19 mouse cellular contexts compared by ENCODE assay signal in the genomic region with DNA sequence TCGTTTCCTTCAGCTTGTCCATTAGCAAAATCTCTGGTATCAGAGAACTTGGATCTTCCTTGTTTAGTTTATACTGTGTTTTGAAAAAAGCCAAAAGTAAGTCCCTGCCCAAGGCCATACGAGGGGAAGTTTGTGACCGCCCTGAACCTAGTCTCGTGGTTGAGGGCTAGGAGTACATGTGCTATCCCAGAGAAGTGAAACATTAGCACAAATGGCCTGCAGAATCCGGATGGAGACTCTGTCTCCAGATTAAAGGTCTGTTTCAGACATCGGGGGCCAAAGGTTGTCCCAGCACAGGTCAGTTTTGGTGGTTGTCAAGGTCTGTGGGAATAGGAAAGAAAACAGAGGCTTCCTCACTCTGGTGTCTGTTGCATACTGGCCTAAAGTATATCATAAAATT. TPM values are rescaled to one million over a fixed set of nuclear protein-coding genes. Genes with fewer than 3 reads are reported as not detected.
DNase-seq lines count a peak whose midpoint lies in the region; ATAC-seq and TF ChIP-seq lines count a peak whose summit lies in the region.
"Had no signal": no experiment of that assay in that cellular context is flagged by ENCODE, and none has a peak within 500 bp of the region (broad histone marks: within the 10 kb centered on the region; RNA-seq: fewer than 3 reads in every experiment).

No protein-coding gene starts in this region.

- 0 out of 2 replicates have a peak overlapping the region, but pooled peaks have one; percentile 9 for H3K27ac ChIP-seq in intestine, postnatal 0 days (ENCODE audit: low read depth, low read length)
- H3K27ac ChIP-seq in intestine, embryonic 16.5 days (ENCODE audit: low read length), result no peak overlapping the region
- no peak overlapping the region for H3K27ac ChIP-seq in midbrain, embryonic 11.5 days (ENCODE audit: low read depth, low read length)
- no peak overlapping the region for H3K27ac ChIP-seq in midbrain, embryonic 16.5 days (ENCODE audit: low read length)
- H3K27ac ChIP-seq in kidney, postnatal 0 days, result peak overlapping the region; percentile 14; the same call in 1 of the 2 replicates
- H3K27ac ChIP-seq: forebrain, embryonic 15.5 days; heart, embryonic 10.5 days; intestine, embryonic 15.5 days; limb, embryonic 10.5 days; macrophage; midbrain, embryonic 13.5 days had no signal

- 53% methylated on average over 6 of the region's 6 CpGs for WGBS in intestine, postnatal 0 days
- WGBS in intestine, embryonic 16.5 days, result 78% methylated on average over 6 of the region's 6 CpGs
- WGBS in midbrain, embryonic 11.5 days, result 88% methylated on average over 6 of the region's 6 CpGs
- WGBS in midbrain, embryonic 16.5 days, result 90% methylated on average over 6 of the region's 6 CpGs
- 76% methylated on average over 6 of the region's 6 CpGs for WGBS in kidney, postnatal 0 days

- no peaks in the 10 kb centered on the region for H3K9me3 ChIP-seq in intestine, postnatal 0 days (ENCODE audit: control insufficient read depth)
- H3K9me3 ChIP-seq in intestine, embryonic 16.5 days (ENCODE audit: control insufficient read depth, low read length), result no peaks in the 10 kb centered on the region
- no peaks in the 10 kb centered on the region for H3K9me3 ChIP-seq in midbrain, embryonic 11.5 days (ENCODE audit: control insufficient read depth, low read length)
- H3K9me3 ChIP-seq in midbrain, embryonic 16.5 days (replicated peaks; ENCODE audit: control insufficient read depth, low read length, poor library complexity, severe bottlenecking), result no peaks in the 10 kb centered on the region
- no peaks in the 10 kb centered on the region for H3K9me3 ChIP-seq in kidney, postnatal 0 days (replicated peaks; ENCODE audit: low read length)
- H3K9me3 ChIP-seq: forebrain, embryonic 15.5 days; G1E; heart, embryonic 10.5 days; intestine, embryonic 15.5 days; limb, embryonic 10.5 days; midbrain, embryonic 13.5 days had no signal

- no peak for ATAC-seq in intestine, postnatal 0 days
- no peak for ATAC-seq in intestine, embryonic 16.5 days
- no peak for ATAC-seq in midbrain, embryonic 11.5 days (ENCODE audit: low FRiP score)
- ATAC-seq in midbrain, embryonic 16.5 days, result no peak
- peak; percentile 30 for ATAC-seq in kidney, postnatal 0 days (replicated peaks; ENCODE audit: low FRiP score, low read depth)
- no peak for ATAC-seq in inflammation-experienced regulatory T-cells, adult 6 months
- ATAC-seq: forebrain, embryonic 15.5 days; intestine, embryonic 15.5 days; midbrain, embryonic 13.5 days had no signal

- no peak overlapping the region for H3K4me3 ChIP-seq in intestine, postnatal 0 days (ENCODE audit: low read depth, low read length)
- H3K4me3 ChIP-seq in intestine, embryonic 16.5 days (ENCODE audit: low read length), result no peak overlapping the region
- no peak overlapping the region for H3K4me3 ChIP-seq in midbrain, embryonic 11.5 days (ENCODE audit: low read depth, low read length)
- no peak overlapping the region for H3K4me3 ChIP-seq in midbrain, embryonic 16.5 days (ENCODE audit: low read depth, low read length)
- no peak overlapping the region for H3K4me3 ChIP-seq in kidney, postnatal 0 days (replicated peaks; ENCODE audit: low read depth, low read length)
- H3K4me3 ChIP-seq: erythroblast, embryonic 14.5 days; forebrain, embryonic 15.5 days; heart, embryonic 10.5 days; intestine, embryonic 15.5 days; limb, embryonic 10.5 days; midbrain, embryonic 13.5 days had no signal

- no peaks in the 10 kb centered on the region for H3K36me3 ChIP-seq in intestine, postnatal 0 days (ENCODE audit: control insufficient read depth, insufficient read depth)
- no peaks in the 10 kb centered on the region for H3K36me3 ChIP-seq in intestine, embryonic 16.5 days (ENCODE audit: control insufficient read depth, insufficient read depth, low read length)
- no peaks in the 10 kb centered on the region for H3K36me3 ChIP-seq in midbrain, embryonic 11.5 days (ENCODE audit: control insufficient read depth, insufficient read depth, low read length)
- H3K36me3 ChIP-seq in midbrain, embryonic 16.5 days (ENCODE audit: control insufficient read depth, insufficient read depth, low read length), result no peaks in the 10 kb centered on the region
- 0 out of 2 replicates have a peak, but pooled peaks cover 2% of the 10 kb centered on the region for H3K36me3 ChIP-seq in kidney, postnatal 0 days (ENCODE audit: insufficient read depth, low read length)
- H3K36me3 ChIP-seq: forebrain, embryonic 15.5 days; heart, embryonic 10.5 days; intestine, embryonic 15.5 days; limb, embryonic 10.5 days; midbrain, embryonic 13.5 days had no signal

- DNase-seq in midbrain, embryonic 11.5 days (ENCODE audit: low spot score, missing footprints), result peak; percentile 12
- DNase-seq in kidney, postnatal 0 days (ENCODE audit: low spot score), result no peak
- DNase-seq in spleen, postnatal 10 days (ENCODE audit: low spot score in 2 of 2), result no peak
- DNase-seq: cerebellum, adult 8-10 months; layer of hippocampus, postnatal 36 days; lung, adult 18-20 months had no signal

- H3K27me3 ChIP-seq in intestine, postnatal 0 days (replicated peaks; ENCODE audit: control insufficient read depth, insufficient read depth, low read length), result no peaks in the 10 kb centered on the region
- no peaks in the 10 kb centered on the region for H3K27me3 ChIP-seq in intestine, embryonic 16.5 days (replicated peaks; ENCODE audit: control insufficient read depth, insufficient read depth, low read length)
- no peaks in the 10 kb centered on the region for H3K27me3 ChIP-seq in midbrain, embryonic 11.5 days (ENCODE audit: control insufficient read depth, insufficient read depth, low read length)
- H3K27me3 ChIP-seq in midbrain, embryonic 16.5 days (ENCODE audit: control insufficient read depth, insufficient read depth, low read depth, low read length), result no peaks in the 10 kb centered on the region
- H3K27me3 ChIP-seq in kidney, postnatal 0 days (ENCODE audit: insufficient read depth, low read length), result no peaks in the 10 kb centered on the region
- H3K27me3 ChIP-seq: forebrain, embryonic 15.5 days; intestine, embryonic 15.5 days; midbrain, embryonic 13.5 days had no signal

- no peak for TF ChIP-seq CTCF in intestine, postnatal 0 days (IDR thresholded peaks at IDR 0.05; ENCODE audit: low read depth)
- no peak for TF ChIP-seq CTCF in kidney, postnatal 0 days (IDR thresholded peaks at IDR 0.05; ENCODE audit: low read depth)

- H3K4me2 ChIP-seq in intestine, postnatal 0 days (replicated peaks; ENCODE audit: low read depth), result peak overlapping the region; percentile 81; the same call in 1 of the 2 replicates
- no peak overlapping the region for H3K4me2 ChIP-seq in intestine, embryonic 16.5 days (ENCODE audit: low read depth, low read length)
- H3K4me2 ChIP-seq in midbrain, embryonic 11.5 days, result no peak overlapping the region
- no peak overlapping the region for H3K4me2 ChIP-seq in midbrain, embryonic 16.5 days (ENCODE audit: low read length)
- no peak overlapping the region for H3K4me2 ChIP-seq in kidney, postnatal 0 days (ENCODE audit: low read length)
- H3K4me2 ChIP-seq: forebrain, embryonic 15.5 days; midbrain, embryonic 13.5 days had no signal

- H3K4me1 ChIP-seq in intestine, postnatal 0 days (replicated peaks; ENCODE audit: control insufficient read depth, insufficient read depth, low read length), result peaks cover 12% of the 10 kb centered on the region; the same call in 1 of the 2 replicates
- H3K4me1 ChIP-seq in intestine, embryonic 16.5 days (ENCODE audit: control insufficient read depth, insufficient read depth, low read length), result peaks cover 34% of the 10 kb centered on the region
- H3K4me1 ChIP-seq in midbrain, embryonic 11.5 days (ENCODE audit: control insufficient read depth, insufficient read depth, low read length), result peaks cover 7% of the 10 kb centered on the region
- H3K4me1 ChIP-seq in midbrain, embryonic 16.5 days (ENCODE audit: control insufficient read depth, insufficient read depth, low read length), result peaks cover 17% of the 10 kb centered on the region
- H3K4me1 ChIP-seq in kidney, postnatal 0 days (replicated peaks; ENCODE audit: insufficient read depth, low read length), result peaks cover 21% of the 10 kb centered on the region

- H3K9ac ChIP-seq in intestine, postnatal 0 days (ENCODE audit: low read depth, low read length), result 0 out of 2 replicates have a peak overlapping the region, but pooled peaks have one; percentile 93
- H3K9ac ChIP-seq in intestine, embryonic 16.5 days (ENCODE audit: low read depth, low read length), result no peak overlapping the region
- no peak overlapping the region for H3K9ac ChIP-seq in midbrain, embryonic 11.5 days (ENCODE audit: low read length)
- H3K9ac ChIP-seq in midbrain, embryonic 16.5 days (ENCODE audit: low read depth, low read length), result no peak overlapping the region
- H3K9ac ChIP-seq in kidney, postnatal 0 days (ENCODE audit: low read depth, low read length), result no peak overlapping the region
- H3K9ac ChIP-seq: forebrain, embryonic 15.5 days; intestine, embryonic 15.5 days; midbrain, embryonic 13.5 days had no signal

RNA-seq across cellular contexts. Expression of a gene that starts 2.6 kb away (rescaled TPM):
- 37.2 and 40.8 TPM in 2 replicates for polyA plus RNA-seq in intestine, postnatal 0 days (2015; fragmentation: Nextera tagmentation; extraction: Ambion mirVana)
- 34.0 and 37.2 TPM in 2 replicates for polyA plus RNA-seq in intestine, embryonic 16.5 days (2015; fragmentation: Nextera tagmentation; extraction: Ambion mirVana)
- 14.6 and 17.3 TPM in 2 replicates for polyA plus RNA-seq in midbrain, embryonic 11.5 days (2014; fragmentation: Nextera tagmentation; extraction: Ambion mirVana)
- 33.6 and 34.8 TPM in 2 replicates for polyA plus RNA-seq in midbrain, embryonic 16.5 days (2015; fragmentation: Nextera tagmentation; extraction: Ambion mirVana)
- 40.6 and 41.1 TPM in 2 replicates for polyA plus RNA-seq in kidney, postnatal 0 days (2015; fragmentation: Nextera tagmentation; extraction: Ambion mirVana)
- 10 to 100 TPM; 14.3 to 20.5 (median 19.0) TPM for polyA plus RNA-seq in inflammation-experienced regulatory T-cells, adult 6 months (2017; shearing (Covaris generic))

RNA-seq across cellular contexts. Expression of a gene that starts 28.8 kb away (rescaled TPM):
- polyA plus RNA-seq in intestine, postnatal 0 days (2015; fragmentation: Nextera tagmentation; extraction: Ambion mirVana), result 10.3 and 14.7 TPM in 2 replicates
- polyA plus RNA-seq in intestine, embryonic 16.5 days (2015; fragmentation: Nextera tagmentation; extraction: Ambion mirVana), result 5.9 and 7.3 TPM in 2 replicates
- 2.5 and 2.7 TPM in 2 replicates for polyA plus RNA-seq in midbrain, embryonic 11.5 days (2014; fragmentation: Nextera tagmentation; extraction: Ambion mirVana)
- polyA plus RNA-seq in midbrain, embryonic 16.5 days (2015; fragmentation: Nextera tagmentation; extraction: Ambion mirVana), result 2.9 and 4.2 TPM in 2 replicates
- 6.5 and 6.7 TPM in 2 replicates for polyA plus RNA-seq in kidney, postnatal 0 days (2015; fragmentation: Nextera tagmentation; extraction: Ambion mirVana)
- 10 to 100 TPM; 25.7 to 42.0 (median 37.8) TPM for polyA plus RNA-seq in inflammation-experienced regulatory T-cells, adult 6 months (2017; shearing (Covaris generic))

RNA-seq across cellular contexts. Expression of a gene that starts 29.0 kb away (rescaled TPM):
- 15.7 and 16.5 TPM in 2 replicates for polyA plus RNA-seq in intestine, postnatal 0 days (2015; fragmentation: Nextera tagmentation; extraction: Ambion mirVana)
- polyA plus RNA-seq in intestine, embryonic 16.5 days (2015; fragmentation: Nextera tagmentation; extraction: Ambion mirVana), result 40.4 and 41.8 TPM in 2 replicates
- polyA plus RNA-seq in midbrain, embryonic 11.5 days (2014; fragmentation: Nextera tagmentation; extraction: Ambion mirVana), result 92.1 and 93.6 TPM in 2 replicates
- 53.8 and 54.0 TPM in 2 replicates for polyA plus RNA-seq in midbrain, embryonic 16.5 days (2015; fragmentation: Nextera tagmentation; extraction: Ambion mirVana)
- polyA plus RNA-seq in kidney, postnatal 0 days (2015; fragmentation: Nextera tagmentation; extraction: Ambion mirVana), result 31.2 and 31.3 TPM in 2 replicates
- polyA plus RNA-seq in inflammation-experienced regulatory T-cells, adult 6 months (2017; shearing (Covaris generic)), result 10 to 100 TPM; 54.2 to 71.2 (median 66.6) TPM

RNA-seq across cellular contexts. Expression of a gene that starts 29.1 kb away (rescaled TPM):
- polyA plus RNA-seq in intestine, postnatal 0 days (2015; fragmentation: Nextera tagmentation; extraction: Ambion mirVana), result 1.1 and 1.7 TPM in 2 replicates
- polyA plus RNA-seq in intestine, embryonic 16.5 days (2015; fragmentation: Nextera tagmentation; extraction: Ambion mirVana), result 3.0 TPM in 2 replicates
- 2.5 and 3.1 TPM in 2 replicates for polyA plus RNA-seq in midbrain, embryonic 11.5 days (2014; fragmentation: Nextera tagmentation; extraction: Ambion mirVana)
- polyA plus RNA-seq in midbrain, embryonic 16.5 days (2015; fragmentation: Nextera tagmentation; extraction: Ambion mirVana), result 9.1 and 10.9 TPM in 2 replicates
- polyA plus RNA-seq in kidney, postnatal 0 days (2015; fragmentation: Nextera tagmentation; extraction: Ambion mirVana), result 5.9 and 6.0 TPM in 2 replicates
- 1 to 10 TPM; 1.5 to 2.9 (median 2.9) TPM for polyA plus RNA-seq in inflammation-experienced regulatory T-cells, adult 6 months (2017; shearing (Covaris generic))

RNA-seq across cellular contexts. Expression of a gene that starts 47.0 kb away (rescaled TPM):
- polyA plus RNA-seq in intestine, postnatal 0 days (2015; fragmentation: Nextera tagmentation; extraction: Ambion mirVana), result 0.08 and 0.20 TPM in 2 replicates
- polyA plus RNA-seq in intestine, embryonic 16.5 days (2015; fragmentation: Nextera tagmentation; extraction: Ambion mirVana), result 0.07 and 0.12 TPM in 2 replicates
- polyA plus RNA-seq in midbrain, embryonic 11.5 days (2014; fragmentation: Nextera tagmentation; extraction: Ambion mirVana), result not detected in 2 replicates
- 0.08 and 0.19 TPM in 2 replicates for polyA plus RNA-seq in midbrain, embryonic 16.5 days (2015; fragmentation: Nextera tagmentation; extraction: Ambion mirVana)
- 0.09 and 0.11 TPM in 2 replicates for polyA plus RNA-seq in kidney, postnatal 0 days (2015; fragmentation: Nextera tagmentation; extraction: Ambion mirVana)
- 10 to 100 TPM; 11.2 to 23.6 (median 16.6) TPM for polyA plus RNA-seq in inflammation-experienced regulatory T-cells, adult 6 months (2017; shearing (Covaris generic))
- polyA plus RNA-seq: forebrain, embryonic 15.5 days; limb, embryonic 10.5 days; midbrain, embryonic 13.5 days; testis, adult 2 months had no signal

Comparison
In these comparisons a context has a peak if more than half of its experiments do, and no peak if none do; other contexts are left out.
1. H3K27ac ChIP-seq: peak in intestine, postnatal 0 days (single experiment) and kidney, postnatal 0 days (single experiment); none in intestine, embryonic 16.5 days (single experiment), midbrain, embryonic 11.5 days (single experiment) and midbrain, embryonic 16.5 days (single experiment).